Mouse (Mus musculus) CH12.LX (cell line): ENCODE measurements around the gene Lrp5. TPM values are rescaled to one million over a fixed set of nuclear protein-coding genes. Genes with fewer than 3 reads are reported as not detected.
A peak's percentile ranks its signal among the peaks of the same experiment; 100 is the strongest.

Experiments
- DNase-seq: peaks from one replicate; pipeline ENCODE4 v3.0.0-alpha.2; 2013; ENCODE audit errors: extremely low read depth
- H3K27ac ChIP-seq: 2 replicates; pipeline ENCODE4 v1.5.1; 2012; ENCODE audit warnings: low read depth, mild to moderate bottlenecking, control low read depth, moderate library complexity; ENCODE audit not compliant: insufficient read depth
- H3K27me3 ChIP-seq: replicated peaks from 2 replicates; pipeline ENCODE3; 2012; ENCODE audit warnings: inconsistent platforms
- H3K36me3 ChIP-seq, 2 experiments: replicated peaks in 1 of 2; 2 replicates each; pipeline versions ENCODE3 to v1.6.1; 2012; ENCODE audit warnings: inconsistent platforms in 1 of 2, low read length in 1 of 2, mild to moderate bottlenecking in 1 of 2, mixed read lengths in 1 of 2, moderate library complexity in 1 of 2; ENCODE audit not compliant: control insufficient read depth in 1 of 2, insufficient read depth in 1 of 2
- H3K4me1 ChIP-seq, 2 experiments: 2 replicates each; pipeline ENCODE4 v1.6.1; 2012; ENCODE audit warnings: inconsistent platforms in 1 of 2, moderate library complexity in 1 of 2; ENCODE audit not compliant: insufficient read depth in 2 of 2, control insufficient read depth in 1 of 2
- H3K4me2 ChIP-seq: 2 replicates; pipeline ENCODE4 v1.6.1; 2012; ENCODE audit warnings: low read depth, mild to moderate bottlenecking, control low read depth; ENCODE audit not compliant: poor library complexity, insufficient read depth, severe bottlenecking
- H3K4me3 ChIP-seq, 3 experiments: fragments of 150-350 bp in 1 of 3; sonication (generic) in 1 of 3; replicated peaks in 1 of 3; 2 replicates each; pipeline versions ENCODE3 to v1.5.1; 2011 to 2012; ENCODE audit warnings: low read depth in 2 of 3, low read length in 2 of 3, mild to moderate bottlenecking in 2 of 3, moderate library complexity in 2 of 3, control low read depth in 1 of 3, improper control_type of control experiment in 1 of 3, inconsistent platforms in 1 of 3, mixed read lengths in 1 of 3; ENCODE audit not compliant: poor library complexity in 1 of 3
- H3K79me2 ChIP-seq: replicated peaks from 2 replicates; pipeline ENCODE4 v1.6.1; 2012; ENCODE audit warnings: mild to moderate bottlenecking, moderate library complexity; ENCODE audit not compliant: control insufficient read depth, poor library complexity, insufficient read depth, severe bottlenecking; ENCODE audit errors: extremely low read depth
- H3K9ac ChIP-seq: 2 replicates; pipeline ENCODE4 v1.6.1; 2012; ENCODE audit warnings: low read depth, mild to moderate bottlenecking, control low read depth, moderate library complexity; ENCODE audit not compliant: insufficient read depth
- H3K9me3 ChIP-seq: replicated peaks from 2 replicates; pipeline ENCODE3; 2012; ENCODE audit warnings: low read length, inconsistent platforms, mixed read lengths
- CHD1 ChIP-seq: IDR thresholded peaks from 2 replicates; pipeline ENCODE4 v1.6.1; 2012; ENCODE audit warnings: low read depth, low read length, improper control_type of control experiment, inconsistent platforms
- E2F4 ChIP-seq: IDR thresholded peaks from 2 replicates; pipeline ENCODE4 v1.6.1; 2011; ENCODE audit warnings: low read depth, low read length, improper control_type of control experiment; ENCODE audit not compliant: insufficient replicate concordance
- GABPA ChIP-seq: IDR thresholded peaks from 2 replicates; pipeline ENCODE4 v1.6.1; 2012; ENCODE audit warnings: low read depth, low read length, improper control_type of control experiment, inconsistent platforms; ENCODE audit not compliant: insufficient replicate concordance
- HCFC1 ChIP-seq: IDR thresholded peaks from 2 replicates; pipeline ENCODE4 v1.6.1; 2012; ENCODE audit warnings: low read depth, mild to moderate bottlenecking, inconsistent platforms, low read length, improper control_type of control experiment
- JUN ChIP-seq: IDR thresholded peaks from 2 replicates; pipeline ENCODE4 v1.6.1; 2011; ENCODE audit warnings: low read depth, mild to moderate bottlenecking, low read length, improper control_type of control experiment, moderate library complexity; ENCODE audit not compliant: insufficient read depth
- JUND ChIP-seq: conservative IDR thresholded peaks from 2 replicates; pipeline ENCODE4 v1.6.1; 2011; ENCODE audit warnings: low read depth, low read length, improper control_type of control experiment
- KAT2A ChIP-seq: IDR thresholded peaks from 2 replicates; pipeline ENCODE4 v1.6.1; 2012; ENCODE audit warnings: low read length, improper control_type of control experiment, inconsistent platforms; ENCODE audit not compliant: insufficient replicate concordance
- MAX ChIP-seq: IDR thresholded peaks from 2 replicates; pipeline ENCODE4 v1.6.1; 2011; ENCODE audit warnings: low read length, improper control_type of control experiment
- MAZ ChIP-seq: IDR thresholded peaks from 2 replicates; pipeline ENCODE4 v1.6.1; 2012; ENCODE audit warnings: low read depth, mild to moderate bottlenecking, inconsistent platforms, low read length, improper control_type of control experiment, moderate library complexity
- MEF2A ChIP-seq: IDR thresholded peaks from 2 replicates; pipeline ENCODE4 v1.6.1; 2014; ENCODE audit warnings: low read depth, mild to moderate bottlenecking, inconsistent platforms, low read length, improper control_type of control experiment, borderline replicate concordance
- MYC ChIP-seq: IDR thresholded peaks from 2 replicates; pipeline ENCODE4 v1.6.1; 2011; ENCODE audit warnings: low read depth, mild to moderate bottlenecking, improper control_type of control experiment, low read length
- NELFE ChIP-seq: IDR thresholded peaks from 2 replicates; pipeline ENCODE4 v1.6.1; 2011; ENCODE audit warnings: low read depth, low read length, improper control_type of control experiment
- POLR2A ChIP-seq: IDR thresholded peaks from 2 replicates; pipeline ENCODE4 v1.6.1; 2011; ENCODE audit warnings: low read depth, mild to moderate bottlenecking, improper control_type of control experiment, low read length
- POLR2AphosphoS2 ChIP-seq: IDR thresholded peaks from 2 replicates; pipeline ENCODE4 v1.6.1; 2011; ENCODE audit warnings: low read depth, low read length, improper control_type of control experiment
- RCOR1 ChIP-seq: conservative IDR thresholded peaks from 2 replicates; pipeline ENCODE4 v1.6.1; 2012; ENCODE audit warnings: low read depth, mild to moderate bottlenecking, inconsistent platforms, low read length, improper control_type of control experiment
- TBP ChIP-seq: conservative IDR thresholded peaks from 2 replicates; pipeline ENCODE4 v1.6.1; 2011; ENCODE audit warnings: low read depth, low read length, improper control_type of control experiment
- USF1 ChIP-seq: IDR thresholded peaks from 2 replicates; pipeline ENCODE4 v1.6.1; 2014; ENCODE audit warnings: low read depth, mild to moderate bottlenecking, inconsistent platforms, low read length, improper control_type of control experiment
- USF2 ChIP-seq: conservative IDR thresholded peaks from 2 replicates; pipeline ENCODE4 v1.6.1; 2011; ENCODE audit warnings: low read depth, low read length, improper control_type of control experiment
- ZC3H11A ChIP-seq: IDR thresholded peaks from 2 replicates; pipeline ENCODE4 v1.6.1; 2012; ENCODE audit warnings: low read depth, mild to moderate bottlenecking, inconsistent platforms, low read length, improper control_type of control experiment
- ZKSCAN1 ChIP-seq: IDR thresholded peaks from 2 replicates; pipeline ENCODE4 v1.6.1; 2012; ENCODE audit warnings: low read depth, inconsistent platforms, low read length, improper control_type of control experiment, borderline replicate concordance
- ZNF384 ChIP-seq: IDR thresholded peaks from 2 replicates; pipeline ENCODE4 v1.6.1; 2012; ENCODE audit warnings: low read depth, low read length, improper control_type of control experiment, inconsistent platforms
- dilution Hi-C: fragments of 300-500 bp; cut with MboI; formaldehyde crosslinking; loops from 2 replicates; pipeline ENCODE4 v1.14.3; 2020; ENCODE audit warnings: low sequenced_read_pairs; ENCODE audit not compliant: extremely low pct_unique_long_range_greater_than_20kb, extremely low pct_ligation_motif_present
- in situ Hi-C: fragments of 300-500 bp; cut with MboI; formaldehyde crosslinking; loops from 3 replicates; pipeline ENCODE4 v1.14.3; 2019; ENCODE audit warnings: low sequenced_read_pairs, low pct_ligation_motif_present, low pct_unique_long_range_greater_than_20kb, mixed read lengths
- polyA plus RNA-seq: library from polyadenylated mRNA; unstranded; fragments of >175 nt; gene quantifications from 2 replicates; pipeline ENCODE4 v1.2.1, GENCODE M21; 2012; ENCODE audit warnings: low read depth; ENCODE audit not compliant: insufficient read length
- total RNA-seq, 2 experiments: library from RNA; depleted of rRNA; stranded (reverse); fragments of 300-350 nt in 1 of 2; fragments of >200 nt in 1 of 2; gene quantifications; 2 replicates each; pipeline ENCODE4 v1.2.3; 2012 to 2014

The Lrp5 gene
- total and polyA plus RNA-seq, 3 experiments: 0.13 to 1.4 (median 1.1) TPM

DNA sequence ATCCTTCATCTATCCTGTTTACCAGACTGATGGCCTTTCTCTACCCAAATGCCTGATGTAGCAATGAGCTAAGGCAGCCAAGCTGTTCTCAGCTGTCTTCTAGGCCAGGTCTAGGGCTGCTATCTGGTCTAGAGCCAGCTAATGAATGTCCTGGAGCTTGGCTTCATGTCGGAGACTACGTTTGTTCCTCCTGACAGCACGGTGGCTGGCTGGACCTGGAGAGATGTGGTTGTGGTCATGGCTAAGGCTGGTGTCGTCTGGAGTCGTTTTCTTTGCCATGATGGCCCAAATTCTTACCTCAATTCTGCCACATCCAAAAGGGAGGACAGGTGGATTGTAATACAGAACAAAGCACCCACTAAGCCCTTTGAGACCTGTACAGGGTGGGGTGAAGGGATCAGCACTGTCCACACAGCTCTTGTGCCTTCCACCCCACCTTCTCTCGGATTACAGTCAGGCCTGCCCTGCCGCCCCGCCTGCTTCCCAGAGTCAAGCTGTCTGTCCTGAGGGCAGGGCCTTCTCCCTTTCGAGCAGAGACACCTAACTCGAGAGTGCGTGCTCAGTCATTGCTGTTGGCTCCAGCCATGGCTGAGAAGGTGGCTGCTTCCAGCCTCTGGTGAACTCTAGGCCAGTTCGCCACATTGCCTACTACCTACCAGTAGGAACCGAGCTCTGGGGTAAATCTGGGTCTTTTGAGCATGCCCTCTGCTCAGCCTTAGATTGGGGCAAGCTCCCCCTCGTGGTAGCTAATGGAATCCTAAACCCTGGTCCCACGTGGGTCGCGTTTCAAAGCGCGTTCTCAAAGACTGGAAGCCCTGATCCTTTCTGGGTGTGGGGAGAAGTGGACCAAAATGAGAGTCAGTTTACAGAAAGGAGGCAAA, 32.4 kb upstream of the Lrp5 start (continued):
- TF ChIP-seq ZKSCAN1 (no peak), MYC (peak; percentile 86), JUND (no peak), CHD1 (no peak), ZC3H11A (no peak), POLR2A (no peak), ZNF384 (no peak), MAX (peak; percentile 81), USF1 (no peak), POLR2AphosphoS2 (no peak), JUN (no peak), TBP (no peak), NELFE (no peak), HCFC1 (no peak), KAT2A (no peak)
- TF ChIP-seq, all 38 proteins: peak for 7

DNA sequence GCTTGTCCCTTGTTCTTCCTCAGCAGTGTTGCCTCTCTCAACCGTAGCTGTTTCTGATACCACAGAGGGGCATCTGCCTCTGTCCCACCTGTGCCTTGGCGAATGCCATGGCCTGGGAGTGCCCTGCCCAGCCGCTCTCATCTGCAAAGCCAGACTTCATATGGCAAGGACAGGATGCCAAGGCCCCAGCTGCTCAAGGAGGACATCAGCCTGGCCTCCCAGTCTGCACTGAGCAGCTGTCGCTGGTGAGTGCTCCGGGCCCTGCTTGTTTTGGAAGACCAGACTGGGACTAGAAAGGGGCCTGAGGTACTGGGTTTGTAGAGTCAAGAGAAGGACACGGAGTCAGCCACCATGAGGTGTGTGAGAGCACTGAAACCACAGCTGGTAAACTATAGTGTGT, 28.0 kb upstream of the Lrp5 start:
- Histone ChIP-seq H3K4me2 (no peak overlapping the region), H3K4me3 (no peak overlapping the region), H3K27ac (no peak overlapping the region), H3K4me1 (peaks cover 0 to 9% of the 10 kb centered on the region in 2 experiments; a peak in 2 of 4 replicates), H3K79me2 (no peaks in the 10 kb centered on the region), H3K9me3 (no peaks in the 10 kb centered on the region)
- DNase-seq: no peak
- in situ Hi-C loops (no loop called here), dilution Hi-C loops (no loop called here)
- TF ChIP-seq RCOR1 (no peak), USF1 (no peak), ZNF384 (no peak), MYC (no peak), JUND (no peak), NELFE (no peak), ZKSCAN1 (no peak), GABPA (no peak), POLR2A (no peak), E2F4 (no peak), MAX (no peak), MAZ (no peak), HCFC1 (no peak), USF2 (no peak), ZC3H11A (no peak), MEF2A (no peak), JUN (no peak), TBP (no peak)
- TF ChIP-seq, all 38 proteins: peak for 0
- no peak overlapping the region for H3K9ac ChIP-seq
- no peaks in the 10 kb centered on the region for H3K27me3 ChIP-seq
- peaks cover 27 to 59% of the 10 kb centered on the region in 2 experiments for H3K36me3 ChIP-seq
